Comparison of ENCODE assay signal across 33 mouse cellular contexts in the genomic region with DNA sequence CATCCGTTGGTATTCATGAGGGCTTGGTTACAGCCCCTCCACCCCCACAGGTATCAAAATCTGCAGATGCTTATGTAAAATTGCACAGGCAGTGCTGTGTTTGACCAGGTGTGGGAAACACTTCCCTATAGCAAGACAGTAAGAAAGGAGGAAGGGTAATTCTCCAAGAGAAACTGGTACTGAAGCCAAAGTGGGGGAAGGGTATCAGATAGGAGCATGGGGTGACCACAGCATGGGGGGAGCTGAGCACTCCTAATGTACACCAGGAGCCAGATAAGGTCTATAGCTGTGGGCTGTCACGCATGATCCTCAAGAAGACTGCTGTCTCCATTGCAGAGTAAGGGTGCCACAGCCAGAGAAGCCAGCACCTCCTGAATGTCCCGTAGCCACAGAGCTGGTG. TPM values are rescaled to one million over a fixed set of nuclear protein-coding genes. Genes with fewer than 3 reads are reported as not detected.
"Had no signal": no experiment of that assay in that cellular context is flagged by ENCODE, and none has a peak within 500 bp of the region (broad histone marks: within the 10 kb centered on the region; RNA-seq: fewer than 3 reads in every experiment).

No protein-coding gene starts in this region.

- H3K9ac ChIP-seq: heart, embryonic 12.5 days; heart, embryonic 13.5 days; heart, embryonic 15.5 days; hindbrain, embryonic 12.5 days; hindbrain, embryonic 13.5 days; hindbrain, embryonic 14.5 days; hindbrain, embryonic 15.5 days; intestine, embryonic 15.5 days; kidney, embryonic 15.5 days had no signal

- H3K27ac ChIP-seq: heart, embryonic 10.5 days; heart, embryonic 13.5 days; heart, embryonic 15.5 days; hindbrain, embryonic 10.5 days; hindbrain, embryonic 12.5 days; hindbrain, embryonic 13.5 days; hindbrain, embryonic 14.5 days; hindbrain, embryonic 15.5 days; hindbrain, postnatal 0 days; intestine, embryonic 15.5 days; kidney, embryonic 15.5 days; kidney, postnatal 0 days; layer of hippocampus, adult 2 months had no signal

- H3K27me3 ChIP-seq: heart, embryonic 12.5 days; heart, embryonic 13.5 days; heart, embryonic 15.5 days; hindbrain, embryonic 12.5 days; hindbrain, embryonic 13.5 days; hindbrain, embryonic 15.5 days; intestine, embryonic 15.5 days; kidney, embryonic 15.5 days had no signal

- ATAC-seq: hindbrain, embryonic 16.5 days; hindbrain, postnatal 0 days; inflammation-experienced regulatory T-cells, adult 6 months; intestine, embryonic 15.5 days; intestine, embryonic 16.5 days; intestine, postnatal 0 days had no signal

- H3K9me3 ChIP-seq: heart, embryonic 10.5 days; heart, embryonic 12.5 days; heart, embryonic 13.5 days; heart, embryonic 15.5 days; hindbrain, embryonic 10.5 days; hindbrain, embryonic 12.5 days; hindbrain, embryonic 13.5 days; hindbrain, embryonic 15.5 days; intestine, embryonic 15.5 days; kidney, embryonic 15.5 days had no signal

- H3K4me3 ChIP-seq: heart, embryonic 10.5 days; heart, embryonic 12.5 days; heart, embryonic 13.5 days; heart, embryonic 15.5 days; hindbrain, embryonic 10.5 days; hindbrain, embryonic 12.5 days; hindbrain, embryonic 13.5 days; hindbrain, embryonic 15.5 days; intestine, embryonic 15.5 days; kidney, embryonic 15.5 days; layer of hippocampus, adult 2 months had no signal

- DNase-seq: heart, postnatal 10 days; heart, postnatal 14 days; heart, postnatal 36 days; heart, postnatal 4 days; kidney, adult 11 months; kidney, adult 18-20 months; kidney, adult 2 months; kidney, adult 8-10 months; kidney, adult 9 months; kidney, postnatal 10 days; kidney, postnatal 14 days; kidney, postnatal 25 days; kidney, postnatal 36 days; layer of hippocampus, adult 9-11 months; layer of hippocampus, postnatal 36 days had no signal

RNA-seq across cellular contexts. Expression of a gene that starts 21.4 kb away (rescaled TPM):
- polyA plus RNA-seq: inflammation-experienced regulatory T-cells, adult 6 months had no signal
